Mouse (Mus musculus): Measurements from ENCODE around the gene Tmprss11a. TPM values are rescaled to one million over a fixed set of nuclear protein-coding genes. Genes with fewer than 3 reads are reported as not detected.

Gene Tmprss11a
- not detected in 2 replicates for polyA plus RNA-seq (2012; rRNA removed; ENCODE audit: low replicate concordance)

GRCm38 (mm10) chr5:86468890-86469289 lies at the start of gene Tmprss11a:
Gene Tmprss11a, minus strand, starts transcription at chr5:86468990.

DNA sequence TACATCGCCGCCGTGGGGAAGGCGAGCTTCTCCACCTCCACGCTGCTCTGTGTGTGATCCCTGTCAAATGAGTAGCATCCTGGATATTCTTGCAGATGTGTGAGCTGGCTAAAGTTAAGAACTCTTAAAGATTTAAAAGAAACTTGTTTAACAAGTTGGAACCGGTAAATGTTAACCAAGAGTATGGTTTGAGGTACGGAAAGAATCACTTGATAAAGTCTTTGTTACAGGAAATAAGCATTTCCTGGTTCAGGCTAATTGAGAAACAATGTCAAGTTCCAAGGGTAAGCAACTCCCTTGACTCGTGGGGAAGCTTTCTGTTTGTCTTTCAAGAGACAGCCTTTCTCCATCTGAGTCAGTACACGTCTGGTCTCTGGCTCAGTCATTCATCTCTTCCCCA lies 49.7 kb upstream of the Tmprss11a start, which contains the start of gene Tmprss11g:
Gene Tmprss11g, minus strand, starts transcription at position 101 of the 400 bp plus-strand sequence.

GRCm38 (mm10) chr5:86373320-86373719 lies 95.5 kb downstream of the Tmprss11a start, which contains the start of gene Tmprss11d:
Gene Tmprss11d, minus strand, starts transcription at chr5:86373420.

Other genes with a start within 250 kb of the Tmprss11a start
- gene Tmprss11c, start 179.7 kb downstream of the Tmprss11a start, polyA plus RNA-seq (2012; rRNA removed; ENCODE audit: low replicate concordance) = not detected in 2 replicates
- gene Tmprss11d, start 95.6 kb downstream of the Tmprss11a start, polyA plus RNA-seq (2012; rRNA removed; ENCODE audit: low replicate concordance) = not detected in 2 replicates
- gene Tmprss11g, start 49.6 kb upstream of the Tmprss11a start, polyA plus RNA-seq (2012; rRNA removed; ENCODE audit: low replicate concordance) = not detected in 2 replicates
- gene Tmprss11f, start 163.4 kb upstream of the Tmprss11a start, polyA plus RNA-seq (2012; rRNA removed; ENCODE audit: low replicate concordance) = not detected in 2 replicates
- not detected in 2 replicates for gene Tmprss11b, start 207.4 kb upstream of the Tmprss11a start, polyA plus RNA-seq (2012; rRNA removed; ENCODE audit: low replicate concordance)

Data from duodenum, adult 2 months (tissue).